Mouse (Mus musculus) E14TG2a.4 (cell line): Measurements from ENCODE around the gene Edaradd.

Source experiments
- CTCF ChIP-seq: conservative IDR thresholded peaks from 2 replicates; pipeline ENCODE4 v1.5.1; 2014; ENCODE audit warnings: low read length
- NANOG ChIP-seq: IDR thresholded peaks from 2 replicates; pipeline ENCODE4 v1.6.1; 2014; ENCODE audit warnings: borderline replicate concordance, low read length, mixed read lengths
- POU5F1 ChIP-seq: IDR thresholded peaks from 2 replicates; pipeline ENCODE4 v1.6.1; 2014; ENCODE audit warnings: low read length, borderline replicate concordance

GRCm38 (mm10) chr13:12511189-12511965 is 8.9 kb downstream of the Edaradd start:
- TF ChIP-seq CTCF (no peak), NANOG (no peak), POU5F1 (no peak)
